Mouse (Mus musculus) midbrain, embryonic 12.5 days (tissue): Measurements from ENCODE around the gene Stam. TPM values are rescaled to one million over a fixed set of nuclear protein-coding genes. Genes with fewer than 3 reads are reported as not detected.

Source experiments
- ATAC-seq: fragments of 200-750 bp; cut with Nextera tagmentation; 2 replicates; pipeline ENCODE4 v1.8.0; 2017; ENCODE audit warnings: low read depth, moderate TSS enrichment, moderate library complexity; ENCODE audit not compliant: low FRiP score
- H3K27ac ChIP-seq: fragments of 300-500 bp; sonication (generic); replicated peaks from 2 replicates; pipeline ENCODE4 v1.5.1; 2016; ENCODE audit warnings: mild to moderate bottlenecking
- H3K27me3 ChIP-seq: fragments of 300-500 bp; sonication (generic); 2 replicates; pipeline ENCODE4 v1.6.1; 2016; ENCODE audit warnings: mild to moderate bottlenecking
- H3K36me3 ChIP-seq: fragments of 300-500 bp; sonication (generic); 2 replicates; pipeline ENCODE4 v1.6.1; 2016
- H3K4me1 ChIP-seq: fragments of 300-500 bp; sonication (generic); 2 replicates; pipeline ENCODE4 v1.6.1; 2016
- H3K4me2 ChIP-seq: fragments of 300-500 bp; sonication (generic); replicated peaks from 2 replicates; pipeline ENCODE4 v1.6.1; 2016; ENCODE audit warnings: mild to moderate bottlenecking, moderate library complexity
- H3K4me3 ChIP-seq: fragments of 300-500 bp; sonication (generic); 2 replicates; pipeline ENCODE4 v1.5.1; 2016; ENCODE audit warnings: mild to moderate bottlenecking
- H3K9ac ChIP-seq: fragments of 300-500 bp; sonication (generic); replicated peaks from 2 replicates; pipeline ENCODE4 v1.6.1; 2016; ENCODE audit warnings: mild to moderate bottlenecking, moderate library complexity
- H3K9me3 ChIP-seq: fragments of 300-500 bp; sonication (generic); 2 replicates; pipeline ENCODE4 v1.6.1; 2016; ENCODE audit warnings: mild to moderate bottlenecking
- WGBS: fragments of 180-500 bp; shearing (Covaris S2); methylation state at CpG from one replicate; pipeline ENCODE4 v1.1.7; 2016; 5-methylcytosine and 5-hydroxymethylcytosine counted together
- polyA plus RNA-seq: library from polyadenylated mRNA; unstranded; fragments of >200 nt; fragmentation: Nextera tagmentation; extraction: Ambion mirVana; gene quantifications from 2 replicates; pipeline ENCODE4 v1.2.1, GENCODE M21; 2016

Gene Stam
- 100 and 101 TPM in 2 replicates for polyA plus RNA-seq

DNA sequence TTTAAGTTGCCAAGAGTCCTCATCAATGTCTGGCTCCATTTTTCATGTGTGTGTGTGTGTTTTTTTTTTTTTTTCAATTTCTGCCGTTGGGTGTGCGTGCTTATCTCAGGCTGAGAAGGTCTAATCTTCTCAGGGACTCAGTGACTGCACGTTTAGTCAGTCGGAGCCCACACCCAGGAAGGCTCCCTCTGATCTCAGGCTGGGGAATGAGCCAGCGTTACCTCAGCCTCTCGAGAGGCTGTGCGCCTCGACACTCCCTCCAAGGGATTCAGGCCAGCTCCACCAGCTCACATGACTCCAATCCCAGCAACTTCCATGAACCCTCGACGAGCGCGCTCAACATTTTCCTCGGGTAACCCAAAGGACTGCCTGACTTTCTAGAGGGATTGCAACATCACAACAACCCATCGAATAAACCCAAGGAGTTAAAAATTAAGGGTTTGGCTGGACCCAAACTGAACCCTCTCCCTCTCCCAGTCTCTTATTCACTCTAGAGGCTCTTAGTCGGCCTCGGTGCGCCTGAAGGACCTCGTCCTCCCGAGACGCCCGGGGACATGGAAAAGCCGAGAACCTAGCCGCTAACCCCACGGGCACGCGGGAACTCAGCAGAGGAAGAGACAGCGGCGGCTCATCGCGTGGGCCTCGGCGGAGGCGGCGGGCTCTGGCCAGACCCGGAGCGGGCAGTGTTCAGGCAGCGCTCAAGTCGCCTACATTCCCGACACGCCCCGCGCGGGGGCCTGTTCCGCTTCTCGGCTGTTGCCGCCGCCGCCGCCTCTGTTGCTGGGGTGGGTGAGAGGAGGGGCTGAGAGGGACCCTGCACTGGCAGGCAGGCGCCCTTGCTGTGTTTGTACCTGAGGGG, at the start of gene Stam:
Gene Stam (plus strand): TSS at position 737 of the 859 bp plus-strand sequence.
- peaks cover 23% of the 10 kb centered on the region for H3K4me1 ChIP-seq
- H3K4me2 ChIP-seq: peak within 1 kb of the TSS; percentile 62
- H3K36me3 ChIP-seq: no peaks in the 10 kb centered on the region
- WGBS: under 1% methylated on average over 47 of the region's 50 CpGs
- H3K9me3 ChIP-seq: no peaks in the 10 kb centered on the region
- ATAC-seq: peak; percentile 98
- peak within 1 kb of the TSS; percentile 92 for H3K27ac ChIP-seq
- peak within 1 kb of the TSS; percentile 88 for H3K9ac ChIP-seq
- no peaks in the 10 kb centered on the region for H3K27me3 ChIP-seq
- H3K4me3 ChIP-seq: peak within 1 kb of the TSS; percentile 80

DNA sequence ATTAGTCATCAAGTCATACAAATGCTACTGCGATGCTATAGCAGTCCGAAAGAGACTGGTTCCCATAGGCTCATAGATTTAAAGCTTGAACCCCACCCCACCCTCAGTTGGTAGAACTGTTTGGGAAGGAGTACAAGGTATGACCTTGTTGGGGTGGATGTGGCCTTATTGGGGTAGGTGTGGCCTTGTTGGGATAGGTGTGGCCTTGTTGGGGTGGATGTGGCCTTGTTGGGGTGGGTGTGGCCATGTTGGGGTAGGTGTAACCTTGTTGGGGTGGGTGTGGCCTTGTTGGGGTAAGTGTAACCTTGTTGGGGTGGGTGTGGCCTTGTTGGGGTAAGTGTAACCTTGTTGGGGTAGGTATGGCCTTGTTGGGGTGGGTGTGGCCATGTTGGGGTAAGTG, 32.6 kb upstream of the Stam start:
- H3K36me3 ChIP-seq: 0 out of 2 replicates have a peak, but pooled peaks cover 3% of the 10 kb centered on the region
- no peak for ATAC-seq
- H3K4me3 ChIP-seq: no peak overlapping the region
- no peaks in the 10 kb centered on the region for H3K9me3 ChIP-seq
- no peak overlapping the region for H3K27ac ChIP-seq
- H3K4me1 ChIP-seq: no peaks in the 10 kb centered on the region; the same call in 1 of the 2 replicates
- WGBS: 99% methylated on average over 2 of the region's 2 CpGs
- no peaks in the 10 kb centered on the region for H3K27me3 ChIP-seq
- no peak overlapping the region for H3K4me2 ChIP-seq
- no peak overlapping the region for H3K9ac ChIP-seq

DNA sequence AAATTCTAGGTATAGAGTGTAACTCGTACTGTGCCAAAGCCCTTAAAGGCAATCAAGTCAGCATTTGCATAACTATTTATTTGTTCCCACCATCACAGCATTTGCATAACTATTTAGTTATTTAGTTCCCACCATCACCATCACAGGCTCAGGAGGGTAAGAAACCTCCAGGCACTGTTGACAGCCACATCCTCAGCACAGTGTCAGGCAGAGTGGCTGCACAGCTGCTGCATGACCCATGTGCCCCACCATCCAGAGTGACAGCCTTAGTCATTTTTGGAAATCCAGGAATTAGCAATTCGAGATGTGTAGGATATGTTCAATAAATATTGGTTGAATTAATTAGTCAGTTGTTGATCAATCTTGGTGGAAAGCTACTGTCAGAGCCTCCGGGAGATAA, 30.9 kb upstream of the Stam start:
- 0 out of 2 replicates have a peak, but pooled peaks cover 3% of the 10 kb centered on the region for H3K36me3 ChIP-seq
- no peak overlapping the region for H3K27ac ChIP-seq
- no peak overlapping the region for H3K9ac ChIP-seq
- no peak overlapping the region for H3K4me3 ChIP-seq
- no peaks in the 10 kb centered on the region for H3K9me3 ChIP-seq
- 80% methylated on average over 3 of the region's 3 CpGs for WGBS
- H3K4me1 ChIP-seq: no peaks in the 10 kb centered on the region; the same call in 1 of the 2 replicates
- no peak for ATAC-seq
- H3K4me2 ChIP-seq: no peak overlapping the region
- no peaks in the 10 kb centered on the region for H3K27me3 ChIP-seq

DNA sequence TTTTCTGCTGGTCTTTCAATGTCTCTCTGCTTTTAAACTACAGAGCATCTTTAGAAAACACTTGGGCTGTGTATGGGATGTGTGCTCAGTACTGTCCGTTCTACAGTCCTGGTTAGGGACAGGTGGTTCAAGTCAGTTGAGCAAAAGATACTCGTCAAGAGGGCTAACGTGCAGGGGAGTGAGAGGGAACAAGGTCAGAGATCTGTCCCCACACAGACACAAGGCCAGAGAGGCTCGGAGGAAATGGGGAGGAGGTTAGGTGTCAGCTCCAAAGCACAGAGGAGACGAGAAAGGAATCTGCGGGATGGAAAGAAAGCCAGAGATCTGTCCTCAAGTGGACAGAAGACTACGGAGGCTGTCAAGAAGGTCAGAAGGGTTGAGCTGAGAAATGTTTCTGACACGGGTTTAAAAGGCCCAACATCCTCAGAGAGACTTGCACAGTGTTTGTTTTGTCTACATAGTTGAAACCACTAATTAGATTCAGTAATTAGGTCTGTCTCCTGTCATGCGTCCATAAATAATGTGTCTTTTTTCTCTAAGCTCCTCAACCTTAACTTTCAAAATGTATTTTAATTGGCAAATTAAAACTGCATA, 30.2 kb upstream of the Stam start:
- Histone ChIP-seq H3K9ac (no peak overlapping the region), H3K27ac (no peak overlapping the region), H3K4me3 (no peak overlapping the region), H3K4me2 (no peak overlapping the region), H3K36me3 (0 out of 2 replicates have a peak, but pooled peaks cover 3% of the 10 kb centered on the region), H3K4me1 (no peaks in the 10 kb centered on the region; the same call in 1 of the 2 replicates), H3K27me3 (no peaks in the 10 kb centered on the region), H3K9me3 (no peaks in the 10 kb centered on the region)
- no peak for ATAC-seq
- 68% methylated on average over 9 of the region's 9 CpGs for WGBS

DNA sequence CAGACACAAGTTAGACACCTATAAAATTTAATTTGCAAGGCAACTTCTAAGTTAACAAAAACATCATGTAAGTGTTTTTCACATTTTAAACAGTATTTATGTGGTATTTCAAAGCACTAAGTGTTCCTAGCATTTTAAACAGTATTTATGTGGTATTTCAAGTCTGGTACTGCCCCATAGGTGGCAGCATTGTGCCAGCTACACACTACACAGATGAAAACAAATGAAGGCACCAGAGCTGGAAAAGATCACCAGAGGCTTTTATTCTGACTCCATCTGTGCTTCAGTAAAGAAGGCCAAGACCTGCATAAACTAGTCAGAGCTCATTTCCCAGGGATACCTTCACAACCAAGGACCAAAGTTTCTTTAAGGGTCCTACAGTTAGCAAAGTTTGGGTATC, 25.5 kb upstream of the Stam start:
- H3K4me1 ChIP-seq: peaks cover under 1% of the 10 kb centered on the region; the same call in 1 of the 2 replicates
- H3K9ac ChIP-seq: no peak overlapping the region
- H3K27me3 ChIP-seq: no peaks in the 10 kb centered on the region
- H3K4me3 ChIP-seq: no peak overlapping the region
- no peaks in the 10 kb centered on the region for H3K9me3 ChIP-seq
- H3K4me2 ChIP-seq: no peak overlapping the region
- H3K27ac ChIP-seq: no peak overlapping the region
- peak; percentile 73 for ATAC-seq
- H3K36me3 ChIP-seq: no peaks in the 10 kb centered on the region

DNA sequence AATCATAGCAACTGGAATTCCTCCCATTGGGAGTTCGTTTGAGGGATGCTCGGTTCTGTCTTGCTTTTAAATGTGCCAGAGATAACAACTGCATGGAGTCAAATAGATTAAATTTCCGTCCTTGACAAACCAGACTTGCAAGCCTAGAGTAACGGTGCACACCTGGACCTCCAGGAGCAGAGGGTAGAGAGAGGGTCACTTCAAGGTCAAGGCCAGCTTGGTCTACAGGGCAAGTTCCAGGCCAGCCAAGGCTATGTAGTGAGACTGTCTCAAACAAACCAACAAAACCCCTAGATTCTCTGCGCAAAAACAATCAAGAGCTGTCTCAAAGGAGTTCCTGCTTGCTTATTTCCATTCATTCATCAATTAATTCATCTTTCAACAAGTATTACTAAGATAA, 25.1 kb upstream of the Stam start:
- Histone ChIP-seq H3K9me3 (no peaks in the 10 kb centered on the region), H3K4me1 (peaks cover 4% of the 10 kb centered on the region; the same call in 1 of the 2 replicates), H3K36me3 (no peaks in the 10 kb centered on the region), H3K4me2 (no peak overlapping the region), H3K4me3 (no peak overlapping the region), H3K27me3 (no peaks in the 10 kb centered on the region), H3K27ac (no peak overlapping the region), H3K9ac (no peak overlapping the region)
- 80% methylated on average over 5 of the region's 5 CpGs for WGBS
- 0 out of 2 replicates have a peak, but pooled peaks have one; percentile 64 for ATAC-seq

DNA sequence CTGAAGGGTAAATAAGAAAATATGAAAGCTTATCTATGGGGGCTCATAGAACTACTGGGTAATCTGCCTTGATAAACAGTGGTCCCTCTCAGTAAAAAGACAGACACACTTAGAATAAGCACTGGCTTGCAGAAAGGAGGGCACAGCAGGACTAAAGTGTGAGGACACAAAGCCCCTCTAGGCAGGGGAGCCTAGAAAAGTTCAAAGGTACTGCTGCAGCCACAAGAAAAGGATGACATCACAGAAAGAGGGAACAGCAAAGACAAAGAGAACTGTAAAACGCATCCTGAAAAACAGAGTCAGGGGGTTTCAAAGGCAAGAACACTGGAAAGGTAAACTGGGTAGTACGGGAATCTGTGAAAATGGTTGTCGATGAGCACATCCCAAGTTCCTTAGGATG, 20.3 kb upstream of the Stam start:
- H3K4me2 ChIP-seq: no peak overlapping the region
- no peaks in the 10 kb centered on the region for H3K9me3 ChIP-seq
- H3K4me3 ChIP-seq: no peak overlapping the region
- WGBS: 49% methylated on average over 3 of the region's 3 CpGs
- H3K36me3 ChIP-seq: no peaks in the 10 kb centered on the region
- ATAC-seq: no peak
- H3K27me3 ChIP-seq: no peaks in the 10 kb centered on the region; the same call in 1 of the 2 replicates
- no peak overlapping the region for H3K9ac ChIP-seq
- H3K4me1 ChIP-seq: 0 out of 2 replicates have a peak, but pooled peaks cover 14% of the 10 kb centered on the region
- H3K27ac ChIP-seq: no peak overlapping the region

DNA sequence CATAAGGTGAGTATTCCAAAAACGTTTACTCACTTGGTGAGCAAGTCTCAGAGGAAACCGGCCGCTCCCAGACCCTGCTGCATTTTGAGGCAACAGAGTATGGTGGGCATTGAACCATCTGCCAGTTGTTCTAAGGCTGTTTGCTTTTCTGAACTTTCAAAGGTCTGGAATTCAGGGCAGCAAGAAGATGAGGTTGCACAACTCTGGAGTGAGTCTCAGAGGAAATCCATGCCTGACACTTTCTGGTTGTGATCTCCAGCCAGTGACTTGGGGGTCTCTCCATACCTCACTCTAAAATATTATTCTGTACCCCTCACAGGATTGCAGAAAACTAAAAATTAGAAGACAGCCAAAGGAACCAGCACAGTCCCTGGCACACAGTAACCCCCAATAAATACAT, 19.7 kb upstream of the Stam start:
- Histone ChIP-seq H3K27ac (no peak overlapping the region), H3K9me3 (no peaks in the 10 kb centered on the region), H3K4me1 (0 out of 2 replicates have a peak, but pooled peaks cover 14% of the 10 kb centered on the region), H3K36me3 (no peaks in the 10 kb centered on the region), H3K9ac (no peak overlapping the region), H3K27me3 (no peaks in the 10 kb centered on the region; the same call in 1 of the 2 replicates), H3K4me3 (no peak overlapping the region), H3K4me2 (no peak overlapping the region)
- 52% methylated on average over 3 of the region's 3 CpGs for WGBS
- ATAC-seq: no peak

DNA sequence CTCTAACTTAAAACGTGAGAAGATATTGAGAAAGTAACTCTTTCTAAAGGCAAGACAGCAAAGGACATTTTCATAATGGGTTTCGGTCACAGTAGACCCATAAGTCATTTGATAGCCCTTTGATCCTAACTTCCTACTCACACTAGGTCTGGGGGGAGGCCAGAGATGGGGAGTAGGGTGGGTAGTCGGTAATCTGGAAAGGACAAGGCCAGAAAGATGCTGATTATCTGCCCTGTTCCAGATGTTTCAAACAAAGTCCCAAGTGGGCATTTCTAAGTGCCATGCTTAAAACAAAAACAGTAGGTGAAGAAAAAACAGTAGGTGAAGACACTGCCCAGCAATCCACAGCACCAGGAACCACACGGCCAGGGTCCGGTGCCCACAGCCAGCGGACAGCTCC, 19.2 kb upstream of the Stam start:
- peak; percentile 17 for ATAC-seq

DNA sequence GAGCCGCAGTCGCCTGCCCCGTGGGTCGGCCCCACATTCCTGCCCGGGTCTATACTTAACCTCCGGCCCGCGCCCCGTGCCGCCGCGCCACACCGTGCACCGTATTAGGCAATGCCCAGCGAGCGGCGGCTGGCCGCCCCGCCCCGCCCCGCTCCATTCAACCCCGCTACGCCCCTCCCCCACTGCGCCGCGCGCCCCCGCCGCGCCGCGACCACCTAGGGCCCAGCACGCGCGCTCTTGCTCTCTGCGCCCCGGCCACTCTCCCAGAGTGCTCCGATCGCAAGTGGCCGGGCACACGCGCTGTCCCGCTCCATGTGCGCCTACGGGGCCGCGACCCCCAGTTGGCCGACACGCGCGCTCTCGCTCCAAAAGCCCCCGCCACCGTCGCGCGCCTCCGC, 18.7 kb upstream of the Stam start:
- under 1% methylated on average over 46 of the region's 58 CpGs for WGBS
- Histone ChIP-seq H3K9me3 (no peaks in the 10 kb centered on the region), H3K4me1 (0 out of 2 replicates have a peak, but pooled peaks cover 14% of the 10 kb centered on the region), H3K4me3 (peak overlapping the region; percentile 74), H3K27ac (peak overlapping the region; percentile 88), H3K4me2 (peak overlapping the region; percentile 74), H3K36me3 (no peaks in the 10 kb centered on the region), H3K9ac (peak overlapping the region; percentile 76), H3K27me3 (no peaks in the 10 kb centered on the region; the same call in 1 of the 2 replicates)
- ATAC-seq: peak; percentile 93

More for the DNA sequence above, 19.2 kb upstream of the Stam start:
- 5% methylated on average over 6 of the region's 6 CpGs for WGBS
- Histone ChIP-seq H3K27ac (peak overlapping the region; percentile 88), H3K27me3 (no peaks in the 10 kb centered on the region; the same call in 1 of the 2 replicates), H3K4me3 (peak overlapping the region; percentile 74), H3K9me3 (no peaks in the 10 kb centered on the region), H3K4me1 (0 out of 2 replicates have a peak, but pooled peaks cover 14% of the 10 kb centered on the region), H3K36me3 (no peaks in the 10 kb centered on the region), H3K4me2 (peak overlapping the region; percentile 74), H3K9ac (peak overlapping the region; percentile 76)

DNA sequence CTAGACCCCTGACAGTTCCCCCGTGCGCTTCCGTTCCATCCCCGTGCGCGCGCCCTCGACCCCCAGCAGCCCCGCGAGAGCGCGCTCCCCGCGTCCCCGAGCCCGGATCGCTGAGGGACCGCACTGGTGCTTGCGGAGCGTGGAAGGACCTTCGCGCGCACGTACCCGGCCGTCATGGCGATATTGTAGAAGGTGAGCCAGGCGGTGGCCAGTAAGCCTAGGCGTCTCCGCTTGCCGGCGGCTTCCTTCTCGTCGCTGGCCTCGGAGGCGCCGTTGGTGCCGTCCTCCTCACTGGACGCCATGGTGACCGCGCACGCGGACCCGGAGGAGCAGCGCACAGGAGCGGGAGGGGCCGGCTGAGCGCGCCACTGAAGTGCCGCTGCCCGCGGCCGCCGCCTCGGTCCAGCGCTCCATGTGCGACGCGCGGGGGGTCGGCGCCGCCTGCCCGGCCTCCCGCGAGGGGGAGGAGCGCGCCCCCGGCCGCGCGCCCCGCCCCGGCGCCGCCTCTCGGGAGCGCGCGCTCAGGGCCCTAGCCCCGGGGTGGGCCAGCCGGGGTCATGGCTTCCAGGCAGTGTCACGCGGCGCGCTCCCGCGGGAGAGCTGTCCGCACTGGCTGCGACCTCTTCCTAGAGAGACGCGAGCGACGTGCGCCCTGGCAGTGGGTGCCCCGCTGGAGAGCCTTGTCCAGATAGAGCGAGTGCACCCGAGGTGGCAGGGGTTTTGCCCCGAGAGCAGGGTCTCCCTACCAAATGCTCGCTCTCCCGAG, 18.1 kb upstream of the Stam start, which contains the start of gene Hacd1:
Gene Hacd1 (minus strand): TSS at position 570 of the 766 bp plus-strand sequence.
- Histone ChIP-seq H3K4me3 (peak within 1 kb of the TSS; percentile 74), H3K27me3 (no peaks in the 10 kb centered on the region; the same call in 1 of the 2 replicates)
- WGBS: under 1% methylated on average over 99 of the region's 101 CpGs

More for the DNA sequence above, 18.1 kb upstream of the Stam start, which contains the start of gene Hacd1:
- Histone ChIP-seq H3K4me2 (peak within 1 kb of the TSS; percentile 74), H3K4me1 (0 out of 2 replicates have a peak, but pooled peaks cover 14% of the 10 kb centered on the region), H3K9ac (peak within 1 kb of the TSS; percentile 76), H3K36me3 (no peaks in the 10 kb centered on the region), H3K9me3 (no peaks in the 10 kb centered on the region), H3K27ac (peak within 1 kb of the TSS; percentile 88)
- peak; percentile 86 for ATAC-seq
